Mouse (Mus musculus): ENCODE data around the gene Iqcm. TPM values are rescaled to one million over a fixed set of nuclear protein-coding genes. Genes with fewer than 3 reads are reported as not detected.

The Iqcm gene
- total RNA-seq, 1 experiment, result not detected

DNA sequence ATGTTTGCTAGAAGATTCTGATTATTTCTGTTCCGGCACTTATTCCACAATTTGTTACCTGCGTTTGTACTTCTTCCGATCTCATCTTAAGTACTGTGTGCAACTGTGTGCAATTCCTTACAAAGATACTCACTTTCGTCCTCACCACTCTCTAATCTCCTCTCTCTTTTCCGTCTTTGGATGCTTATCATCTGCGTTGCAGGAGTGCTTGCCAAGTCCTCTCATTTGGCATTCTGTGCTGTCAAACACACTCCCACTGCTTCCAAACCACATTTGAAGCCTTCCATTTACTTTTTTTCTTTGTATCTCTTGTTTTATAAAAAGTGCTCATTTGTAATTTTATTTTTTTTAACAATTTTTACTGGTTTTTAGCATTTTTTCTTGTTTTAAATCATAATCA, 210.8 kb downstream of the Iqcm start:
- Histone ChIP-seq H3K9me3 (ENCODE audit: control insufficient read depth, insufficient read depth, low read depth, low read length) (no peaks in the 10 kb centered on the region), H3K27ac (ENCODE audit: insufficient read depth, low read depth, low read length, poor library complexity, severe bottlenecking) (no peak overlapping the region), H3K9ac (ENCODE audit: insufficient read depth, low read depth, low read length, poor library complexity, severe bottlenecking) (no peak overlapping the region), H3K36me3 (ENCODE audit: control insufficient read depth, insufficient read depth, low read length, poor library complexity, severe bottlenecking) (no peaks in the 10 kb centered on the region), H3K4me1 (ENCODE audit: control insufficient read depth in 2 of 2, insufficient read depth in 2 of 2, low read length in 2 of 2, poor library complexity in 1 of 2) (no peaks in the 10 kb centered on the region), H3K4me3 (ENCODE audit: insufficient read depth in 1 of 2, low read depth in 1 of 2, low read length in 2 of 2, poor library complexity in 1 of 2, severe bottlenecking in 1 of 2) (no peak overlapping the region)
- in situ Hi-C loops (cut with MboI; ENCODE audit: low sequenced_read_pairs in 2 of 2, unreplicated experiment in 2 of 2), result no loop called here
- TF ChIP-seq ZNF384 (IDR thresholded peaks at IDR 0.05; ENCODE audit: low read depth, low read length) (no peak), MAFK (IDR thresholded peaks at IDR 0.05; ENCODE audit: insufficient read depth, low read depth, low read length) (no peak), HCFC1 (IDR thresholded peaks at IDR 0.05; ENCODE audit: borderline replicate concordance, insufficient read depth, low read length) (no peak), CHD2 (IDR thresholded peaks at IDR 0.05; ENCODE audit: low read depth, low read length) (no peak), ZC3H11A (IDR thresholded peaks at IDR 0.05; ENCODE audit: borderline replicate concordance, low read depth, low read length) (no peak)
- no peak for DNase-seq (ENCODE audit: low read depth, low spot score)

DNA sequence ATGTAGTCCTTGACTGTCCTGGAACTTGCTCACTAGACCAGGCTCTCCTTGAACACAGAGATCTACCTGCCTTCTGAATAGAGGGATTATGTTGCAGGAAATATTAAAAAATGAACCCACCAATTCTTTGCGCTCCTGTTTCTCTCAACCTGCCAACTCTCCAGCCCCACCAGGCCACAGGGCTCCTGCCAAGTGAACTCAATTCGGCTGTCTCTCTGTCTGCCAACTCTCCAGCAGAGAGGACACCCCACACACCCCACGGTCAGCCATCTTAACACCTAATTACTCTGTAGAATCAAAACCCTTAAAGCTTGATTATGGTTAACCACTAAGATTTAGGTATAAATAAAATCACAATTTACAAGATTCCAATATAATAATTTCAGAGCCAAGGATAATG, 298.1 kb downstream of the Iqcm start:
- in situ Hi-C loops (cut with MboI; ENCODE audit: low sequenced_read_pairs in 2 of 2, unreplicated experiment in 2 of 2), result no loop called here
- Histone ChIP-seq H3K4me1 (ENCODE audit: control insufficient read depth in 2 of 2, insufficient read depth in 2 of 2, low read length in 2 of 2, poor library complexity in 1 of 2) (no peaks in the 10 kb centered on the region), H3K9ac (ENCODE audit: insufficient read depth, low read depth, low read length, poor library complexity, severe bottlenecking) (no peak overlapping the region), H3K36me3 (ENCODE audit: control insufficient read depth, insufficient read depth, low read length, poor library complexity, severe bottlenecking) (no peaks in the 10 kb centered on the region), H3K9me3 (ENCODE audit: control insufficient read depth, insufficient read depth, low read depth, low read length) (no peaks in the 10 kb centered on the region), H3K4me3 (ENCODE audit: insufficient read depth in 1 of 2, low read depth in 1 of 2, low read length in 2 of 2, poor library complexity in 1 of 2, severe bottlenecking in 1 of 2) (no peak overlapping the region), H3K27ac (ENCODE audit: insufficient read depth, low read depth, low read length, poor library complexity, severe bottlenecking) (no peak overlapping the region)
- no peak for DNase-seq (ENCODE audit: low read depth, low spot score)
- TF ChIP-seq HCFC1 (IDR thresholded peaks at IDR 0.05; ENCODE audit: borderline replicate concordance, insufficient read depth, low read length), result no peak
- no peak for TF ChIP-seq ZNF384 (IDR thresholded peaks at IDR 0.05; ENCODE audit: low read depth, low read length)
- TF ChIP-seq ZC3H11A (IDR thresholded peaks at IDR 0.05; ENCODE audit: borderline replicate concordance, low read depth, low read length), result no peak
- TF ChIP-seq MAFK (IDR thresholded peaks at IDR 0.05; ENCODE audit: insufficient read depth, low read depth, low read length), result no peak
- no peak for TF ChIP-seq CHD2 (IDR thresholded peaks at IDR 0.05; ENCODE audit: low read depth, low read length)

DNA sequence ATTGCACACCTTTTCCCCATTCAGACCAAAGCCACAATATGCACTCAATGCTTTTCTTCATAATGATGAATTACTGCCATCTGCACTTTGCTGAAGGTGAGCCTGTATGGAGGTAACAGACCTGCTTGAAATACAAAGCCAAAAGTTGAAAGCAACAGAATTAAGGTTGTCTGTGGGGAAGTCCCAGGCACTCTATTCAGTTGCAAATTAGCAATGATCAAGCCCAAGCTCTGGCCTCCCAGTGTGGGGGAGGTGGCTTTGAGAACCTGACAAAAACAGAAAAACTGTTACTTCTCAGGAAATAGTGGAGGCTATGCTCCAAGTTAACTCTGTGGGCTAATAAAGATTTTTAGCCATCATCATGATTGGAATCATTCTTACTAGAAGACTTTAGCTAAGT, 307.1 kb downstream of the Iqcm start:
- H3K36me3 ChIP-seq (ENCODE audit: control insufficient read depth, insufficient read depth, low read length, poor library complexity, severe bottlenecking), result no peaks in the 10 kb centered on the region
- H3K9me3 ChIP-seq (ENCODE audit: control insufficient read depth, insufficient read depth, low read depth, low read length), result no peaks in the 10 kb centered on the region
- TF ChIP-seq CHD2 (IDR thresholded peaks at IDR 0.05; ENCODE audit: low read depth, low read length), result no peak
- TF ChIP-seq MAFK (IDR thresholded peaks at IDR 0.05; ENCODE audit: insufficient read depth, low read depth, low read length), result no peak
- no peak for TF ChIP-seq ZC3H11A (IDR thresholded peaks at IDR 0.05; ENCODE audit: borderline replicate concordance, low read depth, low read length)
- TF ChIP-seq ZNF384 (IDR thresholded peaks at IDR 0.05; ENCODE audit: low read depth, low read length), result no peak
- no peak for TF ChIP-seq HCFC1 (IDR thresholded peaks at IDR 0.05; ENCODE audit: borderline replicate concordance, insufficient read depth, low read length)
- in situ Hi-C loops (cut with MboI; ENCODE audit: low sequenced_read_pairs in 2 of 2, unreplicated experiment in 2 of 2), result no loop called here
- H3K27ac ChIP-seq (ENCODE audit: insufficient read depth, low read depth, low read length, poor library complexity, severe bottlenecking), result no peak overlapping the region; the same call in 1 of the 2 replicates
- no peak for DNase-seq (ENCODE audit: low read depth, low spot score)
- no peak overlapping the region for H3K4me3 ChIP-seq (ENCODE audit: insufficient read depth in 1 of 2, low read depth in 1 of 2, low read length in 2 of 2, poor library complexity in 1 of 2, severe bottlenecking in 1 of 2)
- no peak overlapping the region for H3K9ac ChIP-seq (ENCODE audit: insufficient read depth, low read depth, low read length, poor library complexity, severe bottlenecking)
- H3K4me1 ChIP-seq (ENCODE audit: control insufficient read depth in 2 of 2, insufficient read depth in 2 of 2, low read length in 2 of 2, poor library complexity in 1 of 2), result peaks cover 0 to 4% of the 10 kb centered on the region in 2 experiments; a peak in 2 of 4 replicates

DNA sequence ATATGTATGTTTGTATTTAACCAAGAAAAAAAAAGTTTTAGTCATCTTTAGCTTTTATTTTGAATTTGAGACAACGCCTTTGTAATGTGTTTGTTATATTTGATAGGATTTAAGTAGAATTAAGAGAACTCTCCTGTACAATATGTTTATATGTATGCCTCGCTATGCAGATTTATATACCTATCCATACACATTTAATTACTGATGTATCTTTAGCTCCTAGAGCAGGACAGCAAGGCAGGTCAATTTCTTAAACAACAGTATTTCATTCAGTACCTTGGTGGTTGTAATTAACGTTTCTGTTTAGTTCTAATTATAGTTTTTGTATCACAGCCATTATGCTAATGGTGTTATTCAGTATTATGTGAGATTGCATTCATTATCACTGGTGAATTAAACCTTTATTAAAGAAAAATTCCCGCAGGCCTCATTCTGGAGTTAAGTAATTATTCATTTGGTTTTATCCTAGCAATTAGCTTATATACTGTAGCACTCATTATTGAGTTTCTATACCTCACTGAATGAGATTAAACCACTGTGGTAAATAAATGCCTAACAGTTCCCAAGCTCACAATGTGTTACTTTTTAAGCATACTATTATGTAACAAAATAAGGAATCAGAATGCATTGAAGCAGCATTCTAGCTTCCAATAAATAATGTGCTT, 380.1 kb downstream of the Iqcm start:
- in situ Hi-C loops (cut with MboI; ENCODE audit: low sequenced_read_pairs in 2 of 2, unreplicated experiment in 2 of 2), result no loop called here
- H3K36me3 ChIP-seq (ENCODE audit: control insufficient read depth, insufficient read depth, low read length, poor library complexity, severe bottlenecking), result no peaks in the 10 kb centered on the region
- no peak for DNase-seq (ENCODE audit: low read depth, low spot score)
- H3K4me3 ChIP-seq (ENCODE audit: insufficient read depth in 1 of 2, low read depth in 1 of 2, low read length in 2 of 2, poor library complexity in 1 of 2, severe bottlenecking in 1 of 2), result no peak overlapping the region
- TF ChIP-seq HCFC1 (IDR thresholded peaks at IDR 0.05; ENCODE audit: borderline replicate concordance, insufficient read depth, low read length) (no peak), ZNF384 (IDR thresholded peaks at IDR 0.05; ENCODE audit: low read depth, low read length) (no peak), CHD2 (IDR thresholded peaks at IDR 0.05; ENCODE audit: low read depth, low read length) (no peak), ZC3H11A (IDR thresholded peaks at IDR 0.05; ENCODE audit: borderline replicate concordance, low read depth, low read length) (no peak), MAFK (IDR thresholded peaks at IDR 0.05; ENCODE audit: insufficient read depth, low read depth, low read length) (no peak)
- H3K9ac ChIP-seq (ENCODE audit: insufficient read depth, low read depth, low read length, poor library complexity, severe bottlenecking), result no peak overlapping the region
- no peaks in the 10 kb centered on the region for H3K4me1 ChIP-seq (ENCODE audit: control insufficient read depth in 2 of 2, insufficient read depth in 2 of 2, low read length in 2 of 2, poor library complexity in 1 of 2)
- no peak overlapping the region for H3K27ac ChIP-seq (ENCODE audit: insufficient read depth, low read depth, low read length, poor library complexity, severe bottlenecking)
- H3K9me3 ChIP-seq (ENCODE audit: control insufficient read depth, insufficient read depth, low read depth, low read length), result no peaks in the 10 kb centered on the region
